Mouse (Mus musculus) regulatory T cell (primary cell): Measurements from ENCODE around the gene Slc46a3.

Experiments used
- in situ Hi-C: fragments of 300-600 bp; cut with MboI, MseI; formaldehyde crosslinking; loops from one replicate; pipeline ENCODE4 v1.15.1; 2025; ENCODE audit warnings: high pct_unique_total_duplicates

The Slc46a3 gene

DNA sequence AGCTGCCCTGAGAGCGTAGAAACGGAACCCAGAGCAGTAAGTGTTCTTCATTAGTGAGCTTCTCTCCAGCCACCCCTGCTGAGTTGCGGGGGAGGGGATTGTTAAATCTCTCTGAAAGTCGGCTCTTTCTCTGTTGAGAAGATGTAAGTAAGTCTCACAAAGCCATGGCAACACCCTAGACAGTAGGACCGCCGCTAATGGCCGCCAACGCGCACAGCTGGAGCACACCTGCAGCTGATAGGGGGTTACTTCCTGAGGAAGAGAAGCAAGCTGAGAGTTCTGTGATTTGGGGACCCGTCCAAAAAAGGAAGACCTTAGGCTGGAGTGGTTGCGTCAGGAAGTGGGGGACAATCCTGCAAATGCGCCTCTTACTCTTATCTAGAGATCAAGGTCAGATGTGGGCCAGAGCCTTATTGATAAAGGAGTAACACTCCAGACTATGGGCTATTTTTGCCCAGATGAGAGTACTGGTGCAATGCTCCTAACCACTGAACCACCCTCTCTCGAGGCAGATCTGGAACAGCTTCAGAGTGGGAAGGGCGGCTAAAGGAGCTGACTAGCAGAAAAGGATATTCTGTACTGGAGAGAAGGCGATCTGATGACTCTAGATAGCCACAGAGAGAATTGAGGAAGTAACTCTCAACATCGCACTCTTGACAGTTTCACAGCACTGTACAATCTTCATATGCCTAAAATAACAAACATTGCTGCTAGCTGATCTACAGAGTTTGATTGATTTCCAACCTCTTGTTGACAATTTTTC, 1.0 kb upstream of the Slc46a3 start:
- in situ Hi-C loops: no loop called here

DNA sequence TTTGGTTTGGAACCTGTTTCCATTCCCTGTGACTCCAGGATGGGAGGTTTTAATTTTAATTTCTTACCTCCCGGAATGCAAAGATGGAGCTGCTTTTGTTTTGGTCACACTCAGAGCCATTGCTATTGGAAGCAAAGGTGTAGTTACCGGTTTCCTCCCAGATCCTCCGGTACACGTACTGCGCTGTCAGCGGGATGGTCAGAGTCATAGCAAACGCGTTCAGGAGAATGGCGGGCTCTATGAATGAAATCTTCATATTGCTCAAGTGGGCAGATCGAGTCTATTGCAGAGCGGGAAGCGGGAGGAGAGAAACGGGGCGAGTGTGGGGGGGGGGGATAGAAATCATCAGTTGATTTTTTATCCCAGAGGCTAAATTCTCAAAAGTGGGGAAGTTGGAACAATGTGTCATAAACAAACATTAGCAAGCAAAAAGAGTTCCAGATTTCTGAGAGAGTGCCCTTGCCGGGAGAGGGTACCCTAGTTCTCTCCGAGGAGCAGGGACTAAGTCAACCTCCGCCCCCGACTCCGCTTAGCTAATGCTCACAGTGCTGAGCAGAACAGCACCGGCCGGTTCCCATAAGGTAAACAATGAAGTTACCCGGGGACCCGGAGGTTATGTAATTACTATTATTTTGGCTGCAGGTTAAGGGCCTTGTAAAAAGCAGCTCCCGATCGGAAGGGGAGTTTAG, 705 bp downstream of the Slc46a3 start:
- in situ Hi-C loops: no loop called here

DNA sequence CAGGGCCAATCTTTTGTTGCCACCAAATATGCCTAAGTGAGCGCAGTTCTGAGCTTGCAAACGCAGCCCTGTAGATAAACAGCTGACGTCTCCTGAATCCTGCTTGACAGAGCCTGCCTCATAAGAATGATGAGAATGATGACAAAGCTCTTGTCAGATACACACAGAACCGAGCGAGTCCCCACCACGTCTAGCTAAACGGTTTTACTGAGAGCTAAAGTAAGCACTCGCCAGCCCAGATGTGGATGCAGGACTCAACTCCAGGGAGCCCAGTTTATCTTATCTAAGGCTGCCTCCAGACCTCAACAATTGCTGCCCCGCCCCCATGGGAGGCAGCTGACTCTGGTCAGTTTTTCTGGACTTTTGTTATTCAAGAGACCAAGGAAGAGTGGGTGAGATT, 1.5 kb downstream of the Slc46a3 start:
- in situ Hi-C loops: no loop called here

DNA sequence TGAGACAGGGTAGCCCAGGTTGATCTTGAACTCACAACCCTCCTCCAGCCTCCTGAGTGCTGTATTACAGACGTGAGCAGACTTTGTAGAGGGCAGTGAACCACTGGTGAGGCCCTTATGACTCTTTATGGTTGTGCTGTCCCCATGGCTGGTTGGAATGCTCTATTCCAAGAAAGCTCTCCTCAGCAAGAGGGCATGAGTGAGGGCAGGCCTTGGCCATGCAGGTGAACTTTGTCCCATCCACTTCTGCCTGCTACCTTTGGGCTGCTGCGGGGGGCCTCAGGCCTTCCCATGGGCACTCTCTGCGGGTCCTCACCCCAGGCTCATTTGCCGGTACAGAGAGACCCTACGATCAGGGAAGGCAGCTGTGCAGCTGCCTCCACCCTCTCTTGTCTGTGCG, 1.9 kb downstream of the Slc46a3 start:
- in situ Hi-C loops: no loop called here

DNA sequence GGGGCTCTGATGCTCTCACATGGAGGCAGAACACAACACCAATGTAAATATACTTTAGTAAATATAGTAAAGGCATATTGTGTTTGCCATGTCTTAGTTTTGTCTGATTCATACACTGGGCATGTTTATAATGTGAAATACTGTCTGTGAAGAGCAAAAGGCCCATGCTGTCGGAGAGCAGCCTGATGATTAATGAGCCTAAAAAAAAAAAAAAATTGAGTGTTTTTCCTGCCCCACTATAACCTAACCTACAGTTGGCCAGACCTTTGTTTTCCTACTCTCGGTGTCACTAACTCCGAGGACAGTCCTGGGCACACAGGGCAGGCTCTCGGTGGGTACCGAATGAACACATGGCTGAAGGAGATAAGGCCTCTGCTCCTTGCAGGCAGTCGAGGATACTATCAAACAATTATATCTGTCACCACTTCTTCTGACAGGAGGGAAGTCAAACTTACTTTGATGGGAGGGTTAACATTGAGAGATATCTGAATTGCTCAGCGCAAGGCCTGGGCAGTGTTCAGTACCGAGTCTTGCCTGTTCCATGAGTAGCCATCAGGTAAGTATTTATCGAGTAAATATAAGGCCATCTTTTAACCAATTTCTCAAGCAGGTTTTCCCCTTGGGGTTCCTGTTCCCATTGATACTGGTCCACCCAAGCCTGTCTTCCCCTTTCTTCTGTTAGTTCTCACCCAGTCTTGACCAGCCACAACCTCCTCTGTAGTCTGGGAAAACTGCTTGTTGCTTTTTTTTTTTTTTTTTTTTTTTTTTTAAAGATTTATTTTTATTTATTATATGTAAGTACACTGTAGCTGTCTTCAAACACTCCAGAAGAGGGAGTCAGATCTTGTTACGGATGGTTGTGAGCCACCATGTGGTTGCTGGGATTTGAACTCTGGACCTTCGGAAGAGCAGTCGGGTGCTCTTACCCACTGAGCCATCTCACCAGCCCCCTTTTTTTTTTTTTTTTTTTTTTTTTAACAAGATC, 6.0 kb downstream of the Slc46a3 start:
- in situ Hi-C loops: no loop called here

DNA sequence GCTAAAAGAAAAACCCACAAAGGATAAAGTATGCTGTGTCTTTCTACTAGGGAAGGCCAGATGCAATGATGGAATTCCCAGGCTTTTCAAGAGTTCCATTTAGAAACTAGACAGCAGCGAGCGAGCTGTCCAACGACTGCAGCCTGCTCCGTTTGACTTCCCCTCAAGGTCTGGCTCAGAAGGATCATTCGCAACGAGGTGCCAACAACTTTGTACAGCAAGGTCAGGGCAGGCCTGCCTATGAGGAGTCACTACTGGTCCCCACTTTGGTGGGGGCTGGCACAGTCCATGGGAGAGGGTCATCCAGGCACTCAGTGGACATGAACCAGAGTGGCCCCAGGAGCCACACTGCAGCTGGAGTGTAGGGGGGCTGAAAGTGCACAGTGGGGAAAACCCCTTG, 11.0 kb downstream of the Slc46a3 start:
- in situ Hi-C loops: no loop called here

DNA sequence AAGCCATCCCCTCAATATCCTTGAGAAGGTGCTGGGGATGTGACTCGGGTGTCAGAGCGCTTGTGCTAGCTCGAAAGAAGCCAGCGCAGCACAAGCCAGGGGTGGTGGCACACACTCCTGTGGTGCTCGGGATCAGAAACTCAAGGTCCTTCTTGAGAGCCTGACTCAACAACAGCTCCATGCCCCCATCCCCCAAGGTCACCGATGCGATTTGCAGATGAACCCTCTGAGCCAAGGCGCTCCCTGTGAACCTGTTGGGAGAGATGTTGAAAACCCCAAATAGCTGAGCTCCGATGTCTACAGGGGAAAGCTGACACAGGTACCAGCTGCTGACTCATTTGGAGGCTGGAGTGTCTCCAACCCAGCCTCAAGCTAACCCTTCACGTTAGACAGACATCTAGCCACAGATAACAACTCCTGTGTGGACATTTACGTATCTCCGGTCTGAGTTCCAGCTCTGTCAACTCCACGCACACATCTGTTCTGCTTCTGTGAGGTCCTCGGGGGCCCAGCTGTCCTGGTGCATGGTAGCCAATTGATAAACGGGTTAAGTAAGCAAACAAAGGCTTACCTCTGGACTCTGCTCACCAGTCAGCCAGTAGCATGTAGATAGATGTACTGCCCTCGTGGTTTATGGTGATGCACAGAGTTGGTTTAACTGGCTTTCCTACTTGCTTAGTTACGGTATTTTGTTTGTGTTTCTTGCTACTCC, 14.5 kb downstream of the Slc46a3 start:
- in situ Hi-C loops: no loop called here

DNA sequence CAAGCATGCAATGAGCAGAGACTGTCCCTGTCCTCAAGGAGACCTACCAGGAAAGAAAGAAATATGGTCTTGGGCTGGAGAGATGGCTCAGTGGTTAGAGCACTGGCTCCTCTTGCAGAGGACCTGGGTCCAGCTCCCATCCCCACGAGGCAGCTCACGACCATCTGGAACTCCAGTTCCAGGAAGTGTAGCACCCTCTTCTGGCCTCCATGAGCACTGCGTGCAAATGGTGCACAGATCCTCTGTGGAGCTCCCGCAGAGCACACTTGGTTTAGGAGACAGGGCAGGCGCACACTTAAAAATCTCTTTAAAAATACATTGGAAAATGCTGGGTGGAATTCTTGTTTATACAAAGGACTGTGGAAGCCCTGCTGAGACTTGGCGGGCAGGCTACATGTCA, 17.1 kb downstream of the Slc46a3 start:
- in situ Hi-C loops: no loop called here

DNA sequence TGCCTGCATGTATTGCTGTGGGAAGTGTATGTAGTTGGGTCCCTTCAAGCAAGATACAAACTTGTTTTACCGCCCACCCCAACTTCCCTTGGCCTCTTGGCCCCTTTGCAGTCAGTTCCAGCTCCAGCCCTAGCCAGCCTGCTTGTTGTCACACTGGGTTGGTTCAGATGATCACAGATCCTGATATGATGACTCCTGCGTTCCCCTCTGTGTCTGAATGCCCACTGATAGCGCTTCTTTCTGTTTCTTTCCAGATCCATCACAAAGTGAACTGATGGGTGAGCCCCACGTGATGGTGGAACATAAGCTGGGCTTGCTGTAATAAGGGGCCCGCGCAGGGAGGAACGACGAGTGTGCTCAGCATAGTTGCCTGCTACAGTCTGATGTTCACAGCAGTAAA, 19.4 kb downstream of the Slc46a3 start:
- in situ Hi-C loops: no loop called here

DNA sequence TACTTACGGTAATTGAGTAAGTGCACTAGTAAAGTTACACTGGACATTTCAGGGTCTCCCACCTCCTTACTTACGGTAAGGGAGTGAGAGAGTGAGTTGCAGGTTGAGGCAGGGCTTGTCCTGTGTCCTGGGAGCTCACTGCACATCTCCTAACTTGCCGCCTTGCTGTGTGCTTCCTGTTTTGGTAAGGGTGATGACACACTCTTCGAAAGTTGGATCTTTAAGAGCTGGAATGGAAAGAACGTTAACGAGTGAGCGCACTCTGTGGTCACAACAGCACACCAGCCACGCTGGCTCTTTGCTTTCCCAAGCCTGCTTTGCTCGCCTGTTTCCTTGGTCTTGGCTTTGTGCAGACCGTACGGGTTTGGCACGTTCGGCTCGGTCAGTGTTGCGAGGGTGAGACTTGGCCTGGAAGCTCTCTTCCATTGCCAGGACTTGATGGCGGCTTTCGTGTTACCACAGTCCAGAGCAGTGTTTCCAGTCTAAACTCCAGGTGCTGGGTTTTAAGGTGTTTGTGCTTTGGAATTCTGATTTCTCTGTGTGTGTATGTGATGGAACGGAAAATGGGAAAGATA, 20.0 kb downstream of the Slc46a3 start:
- in situ Hi-C loops: loop anchor here (25.0 kb wide), 2 partner anchors 1087 to 1662 kb away; partner anchors contain the start of genes Rnf6 and Usp12

DNA sequence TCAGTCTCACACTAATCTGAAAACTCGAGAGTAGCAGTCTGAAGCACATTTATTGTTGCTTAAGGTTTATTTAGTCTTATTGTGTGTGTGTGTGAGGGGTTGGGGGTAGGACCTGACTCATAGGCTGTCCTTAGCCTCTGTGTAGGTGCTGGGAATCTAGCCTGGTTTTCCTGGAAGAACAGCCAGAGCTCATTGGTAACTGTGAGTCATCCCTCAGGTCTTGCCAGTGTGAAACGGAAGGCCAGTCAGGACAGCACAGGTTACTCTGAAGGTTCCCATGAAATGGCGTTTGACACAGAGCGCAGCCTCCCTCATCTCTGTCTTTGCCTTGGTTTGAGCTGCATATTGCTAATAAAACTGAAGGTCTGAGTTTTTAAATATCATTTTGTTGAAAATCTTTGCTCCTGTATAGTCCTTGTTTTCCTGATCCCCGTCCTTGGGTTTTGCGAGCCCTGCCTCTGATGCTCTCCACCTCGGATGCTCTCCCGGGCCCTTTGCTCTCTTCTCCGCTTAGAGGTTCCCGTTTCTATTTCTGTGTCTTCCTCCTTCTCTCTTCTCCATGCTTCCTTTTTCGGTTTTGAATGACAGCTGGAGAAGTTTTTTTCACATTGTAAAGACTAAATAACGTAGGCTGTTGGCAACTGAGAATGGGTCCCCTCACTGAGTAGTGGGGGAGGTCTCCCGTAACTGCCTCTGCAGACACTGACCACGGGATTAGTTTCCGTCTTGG, 23.4 kb downstream of the Slc46a3 start:
- in situ Hi-C loops: loop anchor here (25.0 kb wide), 2 partner anchors 1084 to 1659 kb away; partner anchors contain the start of genes Rnf6 and Usp12

DNA sequence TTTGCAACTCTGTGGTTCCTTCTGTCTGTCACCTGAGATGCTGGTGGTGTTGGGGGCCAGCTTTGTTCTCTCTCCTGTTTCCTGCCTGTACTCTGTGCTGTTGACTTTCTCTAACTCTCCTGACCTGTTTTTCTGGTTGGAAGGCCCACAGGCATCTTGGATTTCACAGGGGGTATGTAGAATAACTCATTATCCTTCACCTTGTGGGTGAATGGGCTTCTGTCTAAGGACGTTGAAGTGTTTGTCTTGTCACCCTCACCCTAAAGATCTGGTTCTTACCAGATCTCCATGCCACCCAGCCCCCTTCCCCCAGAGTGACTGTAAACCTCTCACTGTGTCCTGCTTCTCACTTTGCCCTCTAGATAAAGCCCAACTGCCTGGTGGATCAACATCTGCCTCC, 24.3 kb downstream of the Slc46a3 start:
- in situ Hi-C loops: loop anchor here (25.0 kb wide), 2 partner anchors 1083 to 1658 kb away; partner anchors contain the start of genes Rnf6 and Usp12

DNA sequence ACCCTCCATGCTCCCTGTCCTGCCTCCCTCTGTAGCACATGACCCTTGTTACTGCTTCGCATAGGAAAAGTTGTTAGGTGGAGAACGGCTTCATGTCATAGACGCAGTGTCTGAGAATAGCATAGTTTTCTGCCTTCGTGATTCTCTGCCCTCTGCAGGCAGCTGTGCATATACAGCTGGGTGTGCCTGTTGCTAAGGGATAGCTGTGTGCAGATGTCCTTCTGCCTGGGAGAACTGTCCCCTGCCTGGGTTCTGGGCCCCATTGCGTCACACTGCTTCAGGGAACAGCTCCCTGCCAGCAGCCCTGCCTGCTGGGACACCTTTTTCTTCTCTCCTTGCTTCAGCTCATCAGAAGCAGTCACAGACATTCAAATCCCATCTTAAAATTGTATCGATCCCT, 25.0 kb downstream of the Slc46a3 start:
- in situ Hi-C loops: loop anchor here (10.0 to 25.0 kb wide), 3 partner anchors 515 to 1657 kb away; partner anchors contain the start of genes Rnf6 and Usp12

DNA sequence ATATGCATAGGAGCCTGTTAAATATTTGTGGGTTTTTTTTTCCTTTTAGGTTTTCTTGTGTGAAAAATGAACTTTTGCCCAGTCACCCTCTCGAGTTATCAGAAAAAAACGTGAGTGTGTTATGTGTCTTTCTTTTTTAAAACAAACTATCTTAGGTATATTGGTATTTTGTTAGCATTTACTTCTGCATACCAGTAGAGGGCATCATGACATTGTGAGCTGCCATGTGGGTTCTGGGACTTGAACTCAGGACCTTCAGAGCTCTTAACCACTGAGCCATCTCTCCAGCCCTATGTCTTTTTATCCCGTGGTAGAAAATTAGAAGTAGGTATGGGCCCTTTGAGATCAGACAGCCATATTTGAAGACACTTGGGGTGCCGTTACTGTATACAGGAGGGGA, 25.9 kb downstream of the Slc46a3 start:
- in situ Hi-C loops: loop anchor here (10.0 to 25.0 kb wide), 3 partner anchors 514 to 1656 kb away; partner anchors contain the start of genes Rnf6 and Usp12

DNA sequence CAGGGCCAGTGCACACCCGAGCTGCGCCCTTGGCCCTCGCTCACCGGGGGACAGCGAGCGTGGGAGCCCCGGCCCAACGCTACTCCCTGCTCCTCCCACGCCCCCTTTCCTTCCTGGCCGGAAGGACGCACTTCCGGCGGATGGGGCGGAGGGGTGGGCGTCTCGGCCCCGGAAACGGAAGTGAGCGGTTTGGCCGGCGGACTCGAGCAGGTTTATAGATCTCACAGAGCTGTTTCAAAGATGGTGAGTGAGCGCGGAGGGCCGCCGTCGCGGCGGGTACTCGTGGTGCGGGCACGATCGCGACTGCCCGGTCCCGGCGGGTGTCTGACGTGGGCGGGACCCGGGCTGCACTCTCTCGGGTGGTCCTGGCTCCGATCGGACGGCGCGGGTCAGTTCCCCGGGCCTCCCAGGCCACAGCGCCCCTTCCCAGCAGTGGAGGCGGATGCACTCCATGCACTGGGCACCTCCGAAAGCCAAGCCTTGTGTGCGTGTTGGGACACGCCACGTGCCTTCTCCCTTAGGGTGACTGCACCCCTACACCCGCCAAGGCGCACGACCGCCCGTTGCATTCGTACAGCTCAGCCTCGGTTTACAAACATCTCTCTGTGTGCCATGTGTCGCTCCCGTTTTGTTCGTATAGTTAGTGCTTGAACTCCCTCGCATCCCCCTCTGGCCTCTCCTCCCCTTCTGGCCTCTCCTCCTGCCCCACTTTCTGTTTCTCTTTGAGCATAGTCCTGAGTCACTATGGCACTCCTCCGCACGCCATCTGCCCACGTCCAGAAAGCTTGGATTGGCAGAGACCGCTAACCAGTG, 34.0 kb downstream of the Slc46a3 start, which contains the start of gene Pomp:
Gene Pomp (plus strand): TSS at position 13 of the 813 bp plus-strand sequence.
- in situ Hi-C loops: loop anchor here (10.0 to 25.0 kb wide), 3 partner anchors 506 to 1648 kb away; partner anchors contain the start of genes Rnf6 and Usp12

DNA sequence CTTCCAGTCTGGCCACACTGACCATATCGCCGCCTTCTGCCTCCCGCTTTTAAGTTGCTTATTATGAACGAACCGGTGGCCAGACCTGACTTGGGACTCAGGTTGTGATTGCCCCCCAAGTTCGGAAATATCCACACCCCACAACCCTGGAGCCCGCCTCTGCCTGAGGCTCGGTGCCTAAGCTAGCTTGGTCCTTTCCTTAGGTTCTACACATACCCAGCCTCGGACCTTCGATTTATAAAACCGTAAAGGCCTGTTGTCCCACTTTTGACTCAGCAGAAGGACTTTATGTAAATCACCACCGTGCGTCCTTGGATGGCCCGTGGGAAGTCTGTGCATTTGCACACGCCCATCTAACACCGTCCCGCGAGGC, 34.6 kb downstream of the Slc46a3 start:
- in situ Hi-C loops: loop anchor here (10.0 to 25.0 kb wide), 3 partner anchors 505 to 1648 kb away; partner anchors contain the start of genes Rnf6 and Usp12

DNA sequence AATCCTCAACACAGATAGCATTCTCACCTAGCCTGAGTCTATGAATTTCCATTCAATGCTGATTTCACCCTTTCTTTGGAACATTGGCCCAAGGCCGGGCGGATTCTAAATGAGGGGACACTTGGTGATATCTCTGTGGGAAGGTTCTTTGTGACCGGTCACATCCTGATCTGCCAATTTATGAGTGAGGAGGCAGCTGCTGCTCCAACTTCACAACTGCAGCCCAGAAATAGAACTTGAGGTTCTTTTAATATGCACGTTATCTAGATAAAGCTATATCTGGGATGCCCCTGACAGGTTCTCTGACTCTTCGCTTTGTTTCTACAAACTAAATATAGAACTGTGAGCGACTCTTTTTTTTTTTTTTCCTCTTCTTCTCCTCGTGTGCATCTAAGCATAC, 44.4 kb downstream of the Slc46a3 start:
- in situ Hi-C loops: loop anchor here (25.0 kb wide), 2 partner anchors 1063 to 1638 kb away; partner anchors contain the start of genes Rnf6 and Usp12

DNA sequence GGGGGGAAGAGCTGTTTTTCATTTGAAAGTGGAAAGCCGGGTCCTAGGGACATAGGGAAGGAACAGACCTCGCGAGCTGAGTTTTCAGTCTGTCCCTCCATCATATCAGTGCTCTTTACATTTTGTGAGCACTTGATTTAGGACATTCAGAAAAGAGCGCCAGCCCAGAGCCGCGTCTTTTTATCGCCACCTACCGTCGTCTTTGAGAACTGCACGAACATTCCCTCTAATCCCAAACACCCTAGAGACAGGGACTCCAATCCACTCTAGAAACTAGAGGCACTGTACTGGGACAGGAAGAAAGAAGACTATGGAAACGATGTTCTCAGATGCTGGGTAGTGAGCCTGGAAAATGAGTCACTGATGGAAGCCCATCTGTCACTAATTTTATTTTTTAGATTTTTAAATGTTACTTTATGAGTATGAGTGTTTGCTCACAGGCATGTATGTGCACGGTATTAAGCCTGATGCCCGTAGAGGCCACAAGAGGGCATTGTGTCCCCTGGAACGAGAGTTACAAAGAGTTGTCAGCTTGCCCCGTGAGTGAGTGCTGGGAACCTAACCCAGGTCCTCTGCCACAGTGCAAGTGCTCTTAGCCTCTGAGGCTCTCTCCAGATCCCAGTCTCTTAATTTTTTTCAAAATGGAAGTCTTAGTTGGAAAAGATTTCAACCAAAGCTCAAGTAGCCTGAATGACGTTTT, 46.3 kb downstream of the Slc46a3 start:
- in situ Hi-C loops: loop anchor here (10.0 kb wide), 1 partner anchor 274 kb away; no protein-coding TSS in a partner anchor
